8 mouse cellular contexts compared by ENCODE assay signal in the genomic region with DNA sequence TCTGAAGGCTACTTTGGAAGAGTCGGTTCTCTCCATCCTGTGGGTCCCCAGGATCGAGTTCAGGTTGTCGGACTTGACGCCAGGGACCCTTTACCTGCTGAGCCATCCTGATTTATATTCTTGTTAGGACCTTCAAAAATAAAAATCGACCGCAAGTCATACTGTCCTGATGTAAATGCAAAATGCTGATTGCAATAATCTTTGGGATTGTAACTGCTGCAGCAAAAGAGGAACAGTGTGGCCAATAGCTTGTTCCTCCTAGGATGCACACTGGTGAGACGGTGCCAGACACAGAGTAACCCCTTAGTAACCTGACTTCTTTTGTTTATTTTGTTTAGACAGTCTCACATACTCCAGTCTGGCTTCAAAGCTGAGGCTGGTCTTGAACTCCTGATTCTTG. TPM values are rescaled to one million over a fixed set of nuclear protein-coding genes. Genes with fewer than 3 reads are reported as not detected.
DNase-seq lines count a peak whose midpoint lies in the region; ATAC-seq and TF ChIP-seq lines count a peak whose summit lies in the region.

No protein-coding gene starts in this region.

- 76% methylated on average over 7 of the region's 7 CpGs for WGBS in heart, embryonic 11.5 days (ENCODE audit: insufficient replicate concordance)
- WGBS in hindbrain, embryonic 16.5 days = 71% methylated on average over 7 of the region's 7 CpGs
- WGBS in midbrain, embryonic 14.5 days = 77% methylated on average over 7 of the region's 7 CpGs

- TF ChIP-seq CTCF in cortical plate, adult 2 months (IDR thresholded peaks at IDR 0.05; ENCODE audit: extremely low read depth, insufficient read depth, low read length) = no peak

- H3K4me2 ChIP-seq in heart, embryonic 11.5 days = peak overlapping the region; percentile 91
- peak overlapping the region; percentile 89 for H3K4me2 ChIP-seq in hindbrain, embryonic 16.5 days (ENCODE audit: low read length)
- peak overlapping the region; percentile 97 for H3K4me2 ChIP-seq in midbrain, embryonic 14.5 days (ENCODE audit: low read length)

- peak overlapping the region; percentile 73; the same call in 1 of the 2 replicates for H3K4me3 ChIP-seq in heart, embryonic 11.5 days (ENCODE audit: low read depth, low read length)
- peak overlapping the region; percentile 75 for H3K4me3 ChIP-seq in cortical plate, adult 2 months (ENCODE audit: insufficient read depth, low read length)
- peak overlapping the region; percentile 63 for H3K4me3 ChIP-seq in hindbrain, embryonic 16.5 days (ENCODE audit: low read length)
- peak overlapping the region; percentile 73 for H3K4me3 ChIP-seq in midbrain, embryonic 14.5 days (replicated peaks; ENCODE audit: low read depth, low read length)

- H3K27ac ChIP-seq in heart, embryonic 11.5 days (ENCODE audit: low read depth, low read length) = no peak overlapping the region
- no peak overlapping the region for H3K27ac ChIP-seq in cortical plate, adult 2 months (ENCODE audit: insufficient read depth, low read length)
- peak overlapping the region; percentile 89 for H3K27ac ChIP-seq in hindbrain, embryonic 16.5 days (ENCODE audit: low read depth, low read length)
- no peak overlapping the region for H3K27ac ChIP-seq in midbrain, embryonic 14.5 days (replicated peaks; ENCODE audit: low read depth, low read length)

- peak overlapping the region; percentile 91; the same call in 1 of the 2 replicates for H3K9ac ChIP-seq in heart, embryonic 11.5 days (ENCODE audit: low read depth, low read length)
- peak overlapping the region; percentile 90 for H3K9ac ChIP-seq in hindbrain, embryonic 16.5 days (ENCODE audit: low read depth, low read length)
- peak overlapping the region; percentile 89; the same call in 1 of the 2 replicates for H3K9ac ChIP-seq in midbrain, embryonic 14.5 days (replicated peaks; ENCODE audit: low read length)

- H3K36me3 ChIP-seq in heart, embryonic 11.5 days (ENCODE audit: control insufficient read depth, insufficient read depth, low read length) = peaks cover 3% of the 10 kb centered on the region; the same call in 1 of the 2 replicates
- no peaks in the 10 kb centered on the region; the same call in 1 of the 2 replicates for H3K36me3 ChIP-seq in hindbrain, embryonic 16.5 days (ENCODE audit: control insufficient read depth, insufficient read depth, low read length)
- peaks cover 23% of the 10 kb centered on the region for H3K36me3 ChIP-seq in midbrain, embryonic 14.5 days (ENCODE audit: control insufficient read depth, insufficient read depth, low read length)

- H3K9me3 ChIP-seq in heart, embryonic 11.5 days (replicated peaks; ENCODE audit: control insufficient read depth, low read length) = no peaks in the 10 kb centered on the region
- H3K9me3 ChIP-seq in hindbrain, embryonic 16.5 days (ENCODE audit: control insufficient read depth, low read length) = no peaks in the 10 kb centered on the region
- no peaks in the 10 kb centered on the region for H3K9me3 ChIP-seq in midbrain, embryonic 14.5 days (ENCODE audit: control insufficient read depth, low read length)

- H3K4me1 ChIP-seq in heart, embryonic 11.5 days (ENCODE audit: control insufficient read depth, insufficient read depth, low read length) = no peaks in the 10 kb centered on the region
- H3K4me1 ChIP-seq in cortical plate, adult 2 months (ENCODE audit: control insufficient read depth, insufficient read depth, low read length) = no peaks in the 10 kb centered on the region; the same call in 1 of the 2 replicates
- peaks cover 14% of the 10 kb centered on the region for H3K4me1 ChIP-seq in hindbrain, embryonic 16.5 days (ENCODE audit: control insufficient read depth, insufficient read depth, low read depth, low read length)
- H3K4me1 ChIP-seq in midbrain, embryonic 14.5 days (ENCODE audit: control insufficient read depth, insufficient read depth, low read length) = no peaks in the 10 kb centered on the region

- no peaks in the 10 kb centered on the region for H3K27me3 ChIP-seq in heart, embryonic 11.5 days (ENCODE audit: control insufficient read depth, insufficient read depth, low read length)
- H3K27me3 ChIP-seq in hindbrain, embryonic 16.5 days (replicated peaks; ENCODE audit: control insufficient read depth, insufficient read depth, low read length) = no peaks in the 10 kb centered on the region
- no peaks in the 10 kb centered on the region for H3K27me3 ChIP-seq in midbrain, embryonic 14.5 days (ENCODE audit: control insufficient read depth, insufficient read depth, low read length)

- no peak for TF ChIP-seq POLR2A in cortical plate, adult 2 months (IDR thresholded peaks at IDR 0.05; ENCODE audit: extremely low read depth, insufficient read depth, low read length)

- no peak for DNase-seq in heart, adult 18-20 months
- DNase-seq in midbrain, embryonic 14.5 days = no peak
- DNase-seq in MN1 (ENCODE audit: low spot score) = no peak
- no peak for DNase-seq in embryo, embryonic 10 days (ENCODE audit: low spot score)
- no peak for DNase-seq in thymus, postnatal 0 days (ENCODE audit: low spot score)

- no peak for ATAC-seq in heart, embryonic 11.5 days (replicated peaks; ENCODE audit: insufficient number of reproducible peaks, low FRiP score, low TSS enrichment)
- ATAC-seq in hindbrain, embryonic 16.5 days = no peak
- no peak for ATAC-seq in midbrain, embryonic 14.5 days (ENCODE audit: low FRiP score, low TSS enrichment)

RNA-seq across cellular contexts. Expression of gene Mblac1, which starts 1.3 kb away (rescaled TPM):
- 4.5 and 5.9 TPM in 2 replicates for polyA plus RNA-seq in heart, embryonic 11.5 days (2014; fragmentation: Nextera tagmentation; extraction: Ambion mirVana)
- total RNA-seq in heart, adult 18-20 months (2021) = 1 to 10 TPM; 1.9 to 2.8 TPM
- 5.7 and 7.3 TPM in 2 replicates for polyA plus RNA-seq in cortical plate, adult 2 months (2012; rRNA removed)
- polyA plus RNA-seq in hindbrain, embryonic 16.5 days (2015; fragmentation: Nextera tagmentation; extraction: Ambion mirVana) = 12.8 and 14.5 TPM in 2 replicates
- polyA plus RNA-seq in midbrain, embryonic 14.5 days (2014; fragmentation: Nextera tagmentation; extraction: Ambion mirVana) = 12.6 and 18.0 TPM in 2 replicates
- 10.2 and 10.8 TPM in 2 replicates for polyA plus RNA-seq in thymus, postnatal 0 days (2015; fragmentation: Nextera tagmentation; extraction: Ambion mirVana)

RNA-seq across cellular contexts. Expression of gene Cnpy4, which starts 8.2 kb away (rescaled TPM):
- 31.7 and 33.7 TPM in 2 replicates for polyA plus RNA-seq in heart, embryonic 11.5 days (2014; fragmentation: Nextera tagmentation; extraction: Ambion mirVana)
- 1 to 10 TPM; 6.3 to 6.9 TPM for total RNA-seq in heart, adult 18-20 months (2021)
- polyA plus RNA-seq in cortical plate, adult 2 months (2012; rRNA removed) = 13.3 and 15.8 TPM in 2 replicates
- 28.2 and 30.3 TPM in 2 replicates for polyA plus RNA-seq in hindbrain, embryonic 16.5 days (2015; fragmentation: Nextera tagmentation; extraction: Ambion mirVana)
- 24.3 and 32.0 TPM in 2 replicates for polyA plus RNA-seq in midbrain, embryonic 14.5 days (2014; fragmentation: Nextera tagmentation; extraction: Ambion mirVana)
- polyA plus RNA-seq in thymus, postnatal 0 days (2015; fragmentation: Nextera tagmentation; extraction: Ambion mirVana) = 33.2 and 34.2 TPM in 2 replicates

RNA-seq across cellular contexts. Expression of gene Taf6, which starts 8.2 kb away (rescaled TPM):
- 82.8 and 85.2 TPM in 2 replicates for polyA plus RNA-seq in heart, embryonic 11.5 days (2014; fragmentation: Nextera tagmentation; extraction: Ambion mirVana)
- 10 to 100 TPM; 29.6 to 34.7 TPM for total RNA-seq in heart, adult 18-20 months (2021)
- 54.3 and 55.3 TPM in 2 replicates for polyA plus RNA-seq in cortical plate, adult 2 months (2012; rRNA removed)
- 64.7 and 75.2 TPM in 2 replicates for polyA plus RNA-seq in hindbrain, embryonic 16.5 days (2015; fragmentation: Nextera tagmentation; extraction: Ambion mirVana)
- polyA plus RNA-seq in midbrain, embryonic 14.5 days (2014; fragmentation: Nextera tagmentation; extraction: Ambion mirVana) = 68.7 and 93.5 TPM in 2 replicates
- polyA plus RNA-seq in thymus, postnatal 0 days (2015; fragmentation: Nextera tagmentation; extraction: Ambion mirVana) = 44.1 and 54.5 TPM in 2 replicates

RNA-seq across cellular contexts. Expression of gene Mcm7, which starts 23.2 kb away (rescaled TPM):
- 139 and 143 TPM in 2 replicates for polyA plus RNA-seq in heart, embryonic 11.5 days (2014; fragmentation: Nextera tagmentation; extraction: Ambion mirVana)
- total RNA-seq in heart, adult 18-20 months (2021) = 10 to 100 TPM in 1 of 2 experiments, 1 to 10 TPM in 1; 9.3 to 11.6 TPM
- 17.1 and 19.7 TPM in 2 replicates for polyA plus RNA-seq in cortical plate, adult 2 months (2012; rRNA removed)
- polyA plus RNA-seq in hindbrain, embryonic 16.5 days (2015; fragmentation: Nextera tagmentation; extraction: Ambion mirVana) = 68.0 and 80.4 TPM in 2 replicates
- polyA plus RNA-seq in midbrain, embryonic 14.5 days (2014; fragmentation: Nextera tagmentation; extraction: Ambion mirVana) = 81.9 and 117 TPM in 2 replicates
- polyA plus RNA-seq in thymus, postnatal 0 days (2015; fragmentation: Nextera tagmentation; extraction: Ambion mirVana) = 281 and 296 TPM in 2 replicates

RNA-seq across cellular contexts. Expression of gene Ap4m1, which starts 23.7 kb away (rescaled TPM):
- polyA plus RNA-seq in heart, embryonic 11.5 days (2014; fragmentation: Nextera tagmentation; extraction: Ambion mirVana) = 10.2 TPM in 2 replicates
- 1 to 10 TPM; 6.4 to 7.9 TPM for total RNA-seq in heart, adult 18-20 months (2021)
- polyA plus RNA-seq in cortical plate, adult 2 months (2012; rRNA removed) = 21.6 and 25.3 TPM in 2 replicates
- polyA plus RNA-seq in hindbrain, embryonic 16.5 days (2015; fragmentation: Nextera tagmentation; extraction: Ambion mirVana) = 20.3 and 22.9 TPM in 2 replicates
- 16.8 and 19.9 TPM in 2 replicates for polyA plus RNA-seq in midbrain, embryonic 14.5 days (2014; fragmentation: Nextera tagmentation; extraction: Ambion mirVana)
- 9.2 and 9.8 TPM in 2 replicates for polyA plus RNA-seq in thymus, postnatal 0 days (2015; fragmentation: Nextera tagmentation; extraction: Ambion mirVana)
